Mouse (Mus musculus) liver, adult 2 months (tissue): ENCODE measurements around the gene Dync1i1. TPM values are rescaled to one million over a fixed set of nuclear protein-coding genes. Genes with fewer than 3 reads are reported as not detected.

Experiments used
- DNase-seq: peaks from one replicate; pipeline ENCODE4 v3.0.0-alpha.2; 2011; ENCODE audit warnings: low read depth, low spot score; ENCODE audit errors: extremely low read depth
- H3K27ac ChIP-seq: fragments of 200-500 bp; replicated peaks from 2 replicates; pipeline ENCODE4 v1.5.1; 2012; ENCODE audit warnings: low read depth, mild to moderate bottlenecking, control low read depth, inconsistent platforms, low read length; ENCODE audit not compliant: insufficient read depth
- H3K27me3 ChIP-seq: fragments of 200-500 bp; 2 replicates; pipeline ENCODE4 v1.6.1; 2012; ENCODE audit warnings: mild to moderate bottlenecking, moderate library complexity, low read length, inconsistent platforms; ENCODE audit not compliant: control insufficient read depth, insufficient read depth
- H3K36me3 ChIP-seq: fragments of 200-500 bp; 2 replicates; pipeline ENCODE4 v1.6.1; 2012; ENCODE audit warnings: low read length, inconsistent platforms; ENCODE audit not compliant: control insufficient read depth, insufficient read depth
- H3K4me1 ChIP-seq: fragments of 200-500 bp; 2 replicates; pipeline ENCODE4 v1.6.1; 2011; ENCODE audit warnings: low read length; ENCODE audit not compliant: control insufficient read depth, insufficient read depth
- H3K4me3 ChIP-seq: fragments of 200-500 bp; 2 replicates; pipeline ENCODE4 v1.5.1; 2011; ENCODE audit warnings: low read depth, mild to moderate bottlenecking, control low read depth, low read length, moderate library complexity; ENCODE audit not compliant: insufficient read depth
- H3K79me2 ChIP-seq: fragments of 200-500 bp; 2 replicates; pipeline ENCODE4 v1.6.1; 2012; ENCODE audit warnings: inconsistent platforms, mild to moderate bottlenecking, low read length, moderate library complexity; ENCODE audit not compliant: control insufficient read depth, insufficient read depth
- H3K9ac ChIP-seq: fragments of 200-500 bp; 2 replicates; pipeline ENCODE4 v1.6.1; 2012; ENCODE audit warnings: low read depth, mild to moderate bottlenecking, control low read depth, inconsistent platforms, low read length
- CTCF ChIP-seq: fragments of 200-500 bp; IDR thresholded peaks from 2 replicates; pipeline ENCODE4 v1.5.1; 2011; ENCODE audit warnings: low read depth, low read length, control low read depth
- POLR2A ChIP-seq: fragments of 200-500 bp; IDR thresholded peaks from 2 replicates; pipeline ENCODE4 v1.6.1; 2011; ENCODE audit warnings: low read length, control low read depth; ENCODE audit not compliant: insufficient read depth; ENCODE audit errors: extremely low read depth
- WGBS: fragments of 180-500 bp; shearing (Covaris S2); methylation state at CpG from one replicate; pipeline ENCODE4 v1.1.7; 2018; 5-methylcytosine and 5-hydroxymethylcytosine counted together
- polyA plus RNA-seq: library from polyadenylated mRNA; depleted of rRNA; stranded (reverse); fragments of >200 nt; gene quantifications from 2 replicates; pipeline ENCODE4 v1.2.3, GENCODE M21; 2012
- total RNA-seq: library from RNA; depleted of rRNA; stranded (reverse); fragments of >200 nt; gene quantifications from 2 replicates; pipeline ENCODE4 v1.2.3, GENCODE M21; 2014

Dync1i1 gene
- total and polyA plus RNA-seq, 2 experiments, result not detected

DNA sequence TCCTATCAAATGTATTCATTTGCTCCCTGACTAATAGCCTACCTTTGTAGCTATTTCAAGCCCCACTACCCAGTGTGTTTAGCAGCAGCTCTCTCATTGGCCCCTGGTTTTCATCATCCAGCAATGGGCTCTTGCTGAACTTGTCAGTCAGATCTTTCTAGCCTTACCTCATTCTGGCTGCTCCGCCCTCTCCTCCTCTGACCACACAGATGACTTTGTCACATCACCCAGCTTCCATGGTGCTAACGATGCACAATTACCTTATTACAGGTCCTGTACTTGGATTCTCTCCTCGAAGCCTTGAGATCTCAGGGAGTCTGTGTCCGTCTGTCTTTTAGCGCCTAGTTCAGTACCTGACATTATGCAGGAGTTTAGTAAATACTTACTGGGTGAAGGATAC is 120.7 kb downstream of the Dync1i1 start:
- Histone ChIP-seq H3K36me3 (no peaks in the 10 kb centered on the region), H3K4me1 (no peaks in the 10 kb centered on the region), H3K27me3 (no peaks in the 10 kb centered on the region), H3K9ac (no peak overlapping the region), H3K27ac (no peak overlapping the region), H3K79me2 (no peaks in the 10 kb centered on the region), H3K4me3 (no peak overlapping the region)
- TF ChIP-seq POLR2A, result no peak
- no peak for TF ChIP-seq CTCF
- 97% methylated on average over 5 of the region's 5 CpGs for WGBS
- no peak for DNase-seq

DNA sequence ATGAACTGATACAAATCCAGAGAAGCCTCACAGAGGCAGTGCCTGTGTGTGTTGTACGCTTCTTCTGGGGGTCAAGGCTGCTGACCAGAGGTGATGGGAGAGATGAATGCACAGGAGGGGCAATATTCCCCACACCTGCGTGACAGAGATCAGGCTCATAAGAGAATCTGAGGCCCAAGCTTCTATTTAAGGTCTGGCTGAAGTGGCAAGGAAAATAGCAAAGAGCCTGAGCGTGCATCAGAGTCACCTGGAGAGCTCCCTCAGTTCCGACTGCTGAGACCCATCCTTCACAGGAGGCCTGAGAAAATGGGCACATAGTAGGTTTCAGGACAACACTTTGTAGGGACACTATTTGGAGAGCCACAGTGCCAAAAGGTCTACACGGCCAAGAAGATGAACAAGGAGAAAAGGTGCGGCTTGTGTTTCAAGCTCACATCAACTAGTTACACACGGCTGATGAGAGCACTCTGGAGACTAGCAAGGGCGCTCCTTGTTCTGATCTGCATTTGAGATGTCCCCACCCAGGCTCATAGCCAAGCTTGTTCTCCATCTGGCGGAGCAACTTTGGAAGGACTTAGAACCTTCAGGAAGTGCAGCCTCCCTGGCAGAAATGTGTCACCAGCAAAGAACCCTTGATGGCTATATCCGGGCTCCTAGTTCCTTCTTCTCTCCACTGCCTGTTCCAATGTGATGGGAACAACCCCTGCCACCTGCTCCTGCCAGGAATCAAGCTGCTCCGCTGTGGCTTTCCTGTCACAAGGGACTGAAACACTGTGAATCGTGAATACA is 128.8 kb downstream of the Dync1i1 start:
- Histone ChIP-seq H3K27ac (no peak overlapping the region), H3K9ac (no peak overlapping the region), H3K4me3 (no peak overlapping the region), H3K4me1 (peaks cover 2% of the 10 kb centered on the region; the same call in 1 of the 2 replicates), H3K36me3 (no peaks in the 10 kb centered on the region), H3K79me2 (no peaks in the 10 kb centered on the region), H3K27me3 (no peaks in the 10 kb centered on the region)
- 88% methylated on average over 12 of the region's 12 CpGs for WGBS
- no peak for TF ChIP-seq CTCF
- TF ChIP-seq POLR2A, result no peak
- DNase-seq, result no peak

DNA sequence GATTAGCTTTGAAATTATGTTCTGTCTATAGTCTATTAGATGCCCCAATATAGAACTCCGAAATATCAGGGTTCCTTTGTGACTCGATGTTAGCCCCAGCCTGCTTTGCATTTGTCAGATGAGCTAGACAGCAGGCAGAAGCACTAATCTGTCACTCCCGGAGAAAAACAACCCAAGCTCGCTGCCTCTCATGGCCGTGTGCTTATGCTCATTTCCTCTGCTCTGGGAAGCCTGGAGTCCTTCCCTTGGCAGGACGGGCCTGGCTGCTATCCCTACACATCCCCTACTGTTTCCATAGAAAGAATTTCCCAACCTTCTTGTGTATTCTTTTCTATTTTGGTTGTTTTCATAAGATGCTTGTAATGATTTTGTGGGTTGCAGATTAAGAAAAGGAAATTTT is 130.1 kb downstream of the Dync1i1 start:
- no peak overlapping the region for H3K9ac ChIP-seq
- no peak for DNase-seq
- H3K36me3 ChIP-seq, result no peaks in the 10 kb centered on the region
- H3K4me1 ChIP-seq, result peaks cover 2% of the 10 kb centered on the region; the same call in 1 of the 2 replicates
- no peak overlapping the region for H3K4me3 ChIP-seq
- H3K27me3 ChIP-seq, result no peaks in the 10 kb centered on the region
- 57% methylated on average over 6 of the region's 6 CpGs for WGBS
- H3K79me2 ChIP-seq, result no peaks in the 10 kb centered on the region
- no peak for TF ChIP-seq CTCF
- no peak for TF ChIP-seq POLR2A
- H3K27ac ChIP-seq, result no peak overlapping the region

DNA sequence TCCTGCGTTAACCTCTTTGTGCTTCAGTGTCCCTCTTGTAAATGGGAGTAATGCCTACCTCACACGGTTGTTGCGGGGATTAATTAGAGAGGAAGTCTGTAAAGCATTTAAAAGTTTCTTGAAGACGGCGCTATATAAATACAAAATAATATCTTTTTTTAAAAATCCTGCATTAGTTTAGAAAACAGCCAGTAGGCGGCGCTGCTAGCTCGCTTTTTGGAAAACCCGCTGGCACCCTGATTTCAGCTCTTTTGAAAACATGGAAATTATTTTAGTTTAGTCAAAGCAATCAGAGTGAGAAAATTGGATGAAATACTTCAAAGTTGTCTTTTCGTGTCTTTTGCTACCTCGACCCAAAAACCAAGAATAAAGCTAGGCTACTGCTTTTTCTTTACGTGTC is 132.9 kb downstream of the Dync1i1 start:
- no peaks in the 10 kb centered on the region for H3K36me3 ChIP-seq
- H3K4me1 ChIP-seq, result peaks cover 2% of the 10 kb centered on the region; the same call in 1 of the 2 replicates
- H3K4me3 ChIP-seq, result no peak overlapping the region
- H3K79me2 ChIP-seq, result no peaks in the 10 kb centered on the region
- no peak overlapping the region for H3K27ac ChIP-seq
- TF ChIP-seq POLR2A (no peak), CTCF (peak; percentile 66)
- no peak overlapping the region for H3K9ac ChIP-seq
- 8% methylated on average over 12 of the region's 12 CpGs for WGBS
- no peaks in the 10 kb centered on the region for H3K27me3 ChIP-seq
- peak; percentile 14 for DNase-seq

DNA sequence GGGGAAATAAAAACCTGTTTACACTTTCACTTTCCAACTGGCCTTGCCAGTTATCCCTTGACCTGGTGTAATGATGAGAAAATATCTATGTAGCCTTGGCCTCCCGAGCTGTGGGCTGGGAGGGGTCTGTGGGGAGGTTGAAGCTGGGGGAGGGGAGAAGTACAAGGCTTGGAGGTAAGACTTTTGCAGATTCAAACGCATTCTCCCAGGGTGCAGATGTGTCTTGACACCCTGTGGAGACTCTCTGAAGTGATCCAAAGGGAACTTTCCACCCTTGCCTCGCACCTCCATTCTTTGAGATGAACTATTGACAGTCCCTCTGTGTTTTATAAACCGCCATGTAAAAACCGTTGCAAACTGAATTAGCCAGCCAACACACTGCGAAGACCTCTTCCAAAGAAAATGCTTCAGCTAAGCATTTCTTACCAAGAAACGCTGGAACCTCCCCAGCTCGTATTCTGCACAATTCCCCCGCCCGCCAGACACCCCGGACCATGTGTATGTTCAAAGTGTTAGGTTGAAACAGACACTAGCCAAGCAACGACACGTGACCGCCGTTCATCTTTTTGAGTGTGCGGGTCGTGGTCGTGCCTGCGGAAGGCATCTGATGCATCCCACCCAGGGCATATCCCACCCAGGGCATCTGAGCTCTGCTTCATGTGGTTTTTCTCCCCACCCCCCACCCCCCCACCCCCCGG is 133.6 kb downstream of the Dync1i1 start:
- WGBS, result 20% methylated on average over 20 of the region's 20 CpGs
- H3K9ac ChIP-seq, result no peak overlapping the region
- no peaks in the 10 kb centered on the region for H3K36me3 ChIP-seq
- no peaks in the 10 kb centered on the region for H3K27me3 ChIP-seq
- H3K4me1 ChIP-seq, result peaks cover 2% of the 10 kb centered on the region; the same call in 1 of the 2 replicates
- DNase-seq, result peak; percentile 8
- H3K27ac ChIP-seq, result no peak overlapping the region
- H3K4me3 ChIP-seq, result no peak overlapping the region
- no peak for TF ChIP-seq CTCF
- TF ChIP-seq POLR2A, result no peak
- no peaks in the 10 kb centered on the region for H3K79me2 ChIP-seq

DNA sequence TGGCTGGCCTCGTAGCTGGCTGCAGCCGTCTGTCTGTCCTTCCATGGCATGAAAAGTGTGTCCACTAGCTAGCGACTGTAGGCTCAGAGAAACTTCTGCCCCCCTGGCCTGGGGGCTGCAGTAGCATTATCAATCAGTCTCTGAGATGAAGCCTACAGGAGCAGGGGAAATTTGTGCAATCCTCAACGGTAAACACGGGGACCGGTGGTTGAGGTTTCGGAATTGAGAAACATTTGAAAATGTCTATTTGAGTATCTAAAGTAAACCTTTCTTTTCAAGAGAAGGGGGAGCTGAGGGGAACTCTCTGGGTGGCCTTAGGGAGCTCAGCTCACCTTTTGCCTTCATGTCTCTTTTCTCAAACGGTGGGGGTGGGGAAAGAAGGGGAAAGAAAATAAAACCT is 134.2 kb downstream of the Dync1i1 start:
- H3K27ac ChIP-seq, result no peak overlapping the region
- no peak for TF ChIP-seq CTCF
- no peak for TF ChIP-seq POLR2A
- no peak overlapping the region for H3K4me3 ChIP-seq
- no peaks in the 10 kb centered on the region for H3K27me3 ChIP-seq
- no peak overlapping the region for H3K9ac ChIP-seq
- DNase-seq, result peak; percentile 4
- H3K79me2 ChIP-seq, result no peaks in the 10 kb centered on the region
- H3K4me1 ChIP-seq, result peaks cover 2% of the 10 kb centered on the region; the same call in 1 of the 2 replicates
- no peaks in the 10 kb centered on the region for H3K36me3 ChIP-seq
- WGBS, result 8% methylated on average over 8 of the region's 8 CpGs
